Mouse (Mus musculus) liver, adult 2 months (tissue): ENCODE data around the gene Kdm5b.

ENCODE experiments used
- CTCF ChIP-seq: fragments of 200-500 bp; IDR thresholded peaks from 2 replicates; pipeline ENCODE4 v1.5.1; 2011; ENCODE audit warnings: low read depth, low read length, control low read depth
- POLR2A ChIP-seq: fragments of 200-500 bp; IDR thresholded peaks from 2 replicates; pipeline ENCODE4 v1.6.1; 2011; ENCODE audit warnings: low read length, control low read depth; ENCODE audit not compliant: insufficient read depth; ENCODE audit errors: extremely low read depth

- TF ChIP-seq CTCF: no peak
- TF ChIP-seq POLR2A: no peak
Measured at GRCm38 (mm10) chr1:134671234-134672070, 111.5 kb downstream of the Kdm5b start.
